Mouse (Mus musculus) heart, postnatal 0 days (tissue): ENCODE measurements around the gene Pgk1. TPM values are rescaled to one million over a fixed set of nuclear protein-coding genes. Genes with fewer than 3 reads are reported as not detected.
A peak's percentile ranks its signal among the peaks of the same experiment; 100 is the strongest.

Experiments used
- ATAC-seq: fragments of 200-750 bp; cut with Nextera tagmentation; 2 replicates; pipeline ENCODE4 v1.8.0; 2017; ENCODE audit warnings: low read depth, moderate number of reproducible peaks, moderate library complexity; ENCODE audit not compliant: insufficient read depth
- DNase-seq: peaks from one replicate; pipeline ENCODE4 v3.0.0-alpha.2; 2016; ENCODE audit warnings: low spot score
- H3K27ac ChIP-seq: fragments of 300-500 bp; sonication (generic); 2 replicates; pipeline ENCODE4 v1.5.1; 2014; ENCODE audit warnings: low read depth, mild to moderate bottlenecking
- H3K27me3 ChIP-seq: fragments of 300-500 bp; sonication (generic); 2 replicates; pipeline ENCODE4 v1.6.1; 2014; ENCODE audit warnings: low read length, mixed read lengths; ENCODE audit not compliant: control insufficient read depth, insufficient read depth
- H3K36me3 ChIP-seq: fragments of 300-500 bp; sonication (generic); replicated peaks from 2 replicates; pipeline ENCODE4 v1.6.1; 2014; ENCODE audit warnings: low read length, mixed read lengths; ENCODE audit not compliant: control insufficient read depth, insufficient read depth
- H3K4me1 ChIP-seq: fragments of 300-500 bp; sonication (generic); 2 replicates; pipeline ENCODE4 v1.6.1; 2014; ENCODE audit warnings: antibody characterized with exemption; ENCODE audit not compliant: control insufficient read depth, insufficient read depth
- H3K4me2 ChIP-seq: fragments of 300-500 bp; sonication (generic); 2 replicates; pipeline ENCODE4 v1.6.1; 2014; ENCODE audit warnings: low read depth, mild to moderate bottlenecking, low read length, moderate library complexity
- H3K4me3 ChIP-seq: fragments of 300-500 bp; sonication (generic); 2 replicates; pipeline ENCODE4 v1.5.1; 2014; ENCODE audit warnings: low read depth, low read length
- H3K9ac ChIP-seq: fragments of 300-500 bp; sonication (generic); replicated peaks from 2 replicates; pipeline ENCODE4 v1.6.1; 2014; ENCODE audit warnings: low read depth, low read length, mixed read lengths
- H3K9me3 ChIP-seq: fragments of 300-500 bp; sonication (generic); replicated peaks from 2 replicates; pipeline ENCODE4 v1.6.1; 2016; ENCODE audit warnings: low read length; ENCODE audit not compliant: control insufficient read depth
- CTCF ChIP-seq: IDR thresholded peaks from 2 replicates; pipeline ENCODE4 v1.5.1; 2016; ENCODE audit warnings: antibody characterized with exemption, control low read depth, low read depth
- EP300 ChIP-seq: IDR thresholded peaks from 2 replicates; pipeline ENCODE4 v1.6.1; 2016; ENCODE audit warnings: antibody characterized with exemption, low read depth
- WGBS: fragments of 180-500 bp; shearing (Covaris S2); extraction: QIAGEN DNeasy Blood & Tissue Kit; methylation state at CpG from one replicate; pipeline ENCODE4 v1.1.7; 2014; 5-methylcytosine and 5-hydroxymethylcytosine counted together
- polyA plus RNA-seq: library from polyadenylated mRNA; unstranded; fragments of >200 nt; fragmentation: Nextera tagmentation; extraction: Ambion mirVana; gene quantifications from 2 replicates; pipeline ENCODE4 v1.2.1, GENCODE M21; 2015
- total RNA-seq: library from RNA; depleted of rRNA; stranded (reverse); fragments of >200 nt; gene quantifications from 2 replicates; pipeline ENCODE4 v1.2.3, GENCODE M21; 2014; ENCODE audit warnings: low replicate concordance

The Pgk1 gene
- total and polyA plus RNA-seq, 2 experiments from 2014 or later: 485 to 801 TPM

GRCm38 (mm10) chrX:106154180-106154586 is 32.7 kb upstream of the Pgk1 start:
- Histone ChIP-seq H3K4me3 (no peak overlapping the region), H3K27me3 (no peaks in the 10 kb centered on the region), H3K27ac (no peak overlapping the region), H3K9me3 (no peaks in the 10 kb centered on the region), H3K4me2 (no peak overlapping the region), H3K9ac (no peak overlapping the region), H3K4me1 (no peaks in the 10 kb centered on the region), H3K36me3 (no peaks in the 10 kb centered on the region)
- DNase-seq (no peak), ATAC-seq (no peak)
- TF ChIP-seq CTCF (no peak), EP300 (no peak)

- 60% methylated on average over 4 of the region's 4 CpGs for WGBS
- DNase-seq (no peak), ATAC-seq (no peak)
- Histone ChIP-seq H3K4me1 (no peaks in the 10 kb centered on the region), H3K4me2 (no peak overlapping the region), H3K4me3 (no peak overlapping the region), H3K27ac (no peak overlapping the region), H3K9me3 (no peaks in the 10 kb centered on the region), H3K9ac (no peak overlapping the region), H3K27me3 (no peaks in the 10 kb centered on the region), H3K36me3 (no peaks in the 10 kb centered on the region)
- TF ChIP-seq CTCF: no peak
- no peak for TF ChIP-seq EP300
Measured at GRCm38 (mm10) chrX:106155892-106156291, 31.0 kb upstream of the Pgk1 start.

- H3K27me3 ChIP-seq: no peaks in the 10 kb centered on the region
- no peak overlapping the region for H3K9ac ChIP-seq
- no peaks in the 10 kb centered on the region for H3K4me1 ChIP-seq
- H3K9me3 ChIP-seq: no peaks in the 10 kb centered on the region
- no peak overlapping the region for H3K4me2 ChIP-seq
- DNase-seq (no peak), ATAC-seq (no peak)
- H3K27ac ChIP-seq: no peak overlapping the region
- WGBS: 35% methylated on average over 5 of the region's 5 CpGs
- H3K36me3 ChIP-seq: no peaks in the 10 kb centered on the region
- no peak for TF ChIP-seq EP300
- no peak for TF ChIP-seq CTCF
- no peak overlapping the region for H3K4me3 ChIP-seq
Measured at GRCm38 (mm10) chrX:106163995-106164394, 22.9 kb upstream of the Pgk1 start.

- no peak for ATAC-seq
- no peaks in the 10 kb centered on the region for H3K27me3 ChIP-seq
- H3K4me1 ChIP-seq: no peaks in the 10 kb centered on the region
- 65% methylated on average over 5 of the region's 5 CpGs for WGBS
- H3K4me3 ChIP-seq: no peak overlapping the region
- H3K27ac ChIP-seq: no peak overlapping the region
- TF ChIP-seq CTCF (no peak), EP300 (no peak)
- no peaks in the 10 kb centered on the region for H3K9me3 ChIP-seq
- no peak overlapping the region for H3K9ac ChIP-seq
- DNase-seq: no peak
- no peak overlapping the region for H3K4me2 ChIP-seq
- no peaks in the 10 kb centered on the region for H3K36me3 ChIP-seq
Measured at GRCm38 (mm10) chrX:106164555-106164954, 22.3 kb upstream of the Pgk1 start.

DNA sequence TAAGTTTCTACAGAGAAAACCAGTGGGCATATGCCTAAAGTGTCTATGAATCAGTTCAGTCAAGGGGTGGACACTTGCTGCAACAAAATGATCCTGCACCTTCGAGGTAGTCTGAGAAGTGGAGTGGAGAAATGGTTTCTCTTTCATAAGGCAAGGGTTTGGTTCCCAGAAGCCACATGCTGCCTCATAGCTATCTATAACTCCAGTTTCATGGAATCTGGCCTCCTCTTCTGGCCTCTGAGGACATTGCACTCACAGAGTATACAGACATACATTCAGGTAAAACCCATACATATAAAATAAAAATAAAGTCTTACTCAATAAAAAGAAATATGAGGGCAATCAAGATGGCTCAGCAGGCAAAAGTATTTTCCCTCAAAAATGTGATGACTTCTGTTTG is 21.8 kb upstream of the Pgk1 start:
- Histone ChIP-seq H3K4me2 (no peak overlapping the region), H3K27me3 (no peaks in the 10 kb centered on the region), H3K9me3 (no peaks in the 10 kb centered on the region), H3K4me3 (no peak overlapping the region), H3K36me3 (no peaks in the 10 kb centered on the region), H3K9ac (no peak overlapping the region), H3K27ac (no peak overlapping the region), H3K4me1 (no peaks in the 10 kb centered on the region)
- TF ChIP-seq EP300: no peak
- 0 out of 2 replicates have a peak, but pooled peaks have one; percentile 5 for TF ChIP-seq CTCF
- WGBS: 63% methylated on average over 1 of the region's 1 CpGs
- DNase-seq: no peak
- ATAC-seq: no peak

DNA sequence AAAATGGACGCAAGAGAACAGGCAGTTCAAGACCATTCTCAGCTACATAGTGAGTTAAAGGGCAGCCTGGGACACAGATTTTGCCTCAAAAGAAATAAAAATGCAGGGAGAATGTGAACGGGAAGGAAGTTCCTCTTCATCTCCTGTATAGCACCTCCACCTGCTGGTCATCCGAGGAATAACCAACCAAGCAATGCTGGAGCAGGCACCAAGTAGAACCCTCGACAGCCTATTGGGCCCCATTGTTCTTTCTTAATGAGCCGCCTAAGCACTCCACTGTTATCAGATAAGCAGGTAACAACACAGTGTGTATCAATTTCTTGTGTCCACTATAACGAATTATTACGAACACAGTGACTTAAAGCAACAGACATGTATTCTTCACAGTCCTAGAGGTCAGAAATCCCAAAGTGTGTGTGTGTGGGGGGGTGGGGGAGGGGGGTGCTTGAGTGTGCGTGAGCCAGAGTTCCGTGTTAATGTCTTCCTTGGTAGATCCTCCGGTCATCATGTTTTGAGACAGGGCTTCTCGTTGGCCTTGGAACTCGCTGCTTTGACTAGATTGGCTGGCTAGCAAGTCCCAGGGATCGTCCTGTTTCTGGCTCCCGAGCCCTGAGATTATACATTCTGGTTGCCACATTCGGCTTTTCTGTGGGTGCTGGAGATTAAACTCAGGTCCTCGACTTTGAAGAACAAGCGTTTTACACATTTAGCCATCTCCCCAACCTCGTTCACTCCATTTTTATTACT is 15.6 kb upstream of the Pgk1 start:
- Histone ChIP-seq H3K4me2 (peak overlapping the region; percentile 56), H3K9ac (no peak overlapping the region), H3K9me3 (no peaks in the 10 kb centered on the region), H3K36me3 (no peaks in the 10 kb centered on the region), H3K4me1 (no peaks in the 10 kb centered on the region), H3K4me3 (peak overlapping the region; percentile 36), H3K27ac (no peak overlapping the region), H3K27me3 (no peaks in the 10 kb centered on the region)
- 26% methylated on average over 18 of the region's 18 CpGs for WGBS
- TF ChIP-seq CTCF: peak; percentile 71
- TF ChIP-seq EP300: no peak
- peak; percentile 62 for ATAC-seq
- peak; percentile 34 for DNase-seq
